Mouse (Mus musculus): ENCODE results near the gene Maml3. TPM values are rescaled to one million over a fixed set of nuclear protein-coding genes. Genes with fewer than 3 reads are reported as not detected.
A peak's percentile ranks its signal among the peaks of the same experiment; 100 is the strongest.

Maml3 gene
- polyA plus RNA-seq, 1 experiment from 2014 or later, result 5.0 TPM

DNA sequence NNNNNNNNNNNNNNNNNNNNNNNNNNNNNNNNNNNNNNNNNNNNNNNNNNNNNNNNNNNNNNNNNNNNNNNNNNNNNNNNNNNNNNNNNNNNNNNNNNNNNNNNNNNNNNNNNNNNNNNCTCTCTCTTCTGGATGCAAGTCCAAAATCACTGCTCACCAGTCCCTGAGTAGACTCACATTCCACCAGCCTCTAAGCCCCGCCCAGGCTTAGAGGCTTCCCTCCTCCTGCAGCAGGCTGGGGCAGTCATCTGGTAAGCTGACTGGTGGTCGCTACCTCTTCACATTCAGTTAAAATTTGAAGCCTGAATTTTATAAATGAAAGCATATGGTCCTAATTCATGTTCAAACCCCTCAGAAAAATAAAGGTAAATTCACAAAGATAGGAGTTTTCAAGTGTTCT, 436.3 kb downstream of the Maml3 start:
- Histone ChIP-seq H3K36me3 (ENCODE audit: control insufficient read depth, insufficient read depth) (no peaks in the 10 kb centered on the region), H3K9ac (replicated peaks; ENCODE audit: low read depth, low read length) (no peak overlapping the region)
- WGBS, result 44% methylated on average over 2 of the region's 2 CpGs

DNA sequence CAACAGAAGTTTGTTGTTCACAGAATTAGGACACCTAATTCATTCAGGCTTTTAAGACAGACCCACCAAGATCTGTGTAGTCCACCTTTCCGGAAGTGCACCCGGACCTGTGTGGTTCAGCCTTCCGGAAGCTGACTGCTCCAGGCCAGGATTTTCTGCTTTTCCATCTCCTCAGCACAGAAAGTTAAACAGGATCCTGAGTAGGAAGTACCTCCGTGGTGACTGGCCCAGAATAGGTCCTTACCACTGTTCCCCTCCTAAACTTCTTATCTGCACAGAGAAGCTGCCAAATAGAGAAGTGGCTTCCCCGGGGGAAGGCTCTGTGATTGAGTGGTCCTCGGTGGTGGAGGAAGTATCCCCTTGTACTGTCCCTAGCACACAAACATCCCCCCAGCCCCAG, 442.3 kb downstream of the Maml3 start:
- H3K4me2 ChIP-seq (ENCODE audit: low read length), result no peak overlapping the region
- H3K4me3 ChIP-seq (replicated peaks; ENCODE audit: low read length), result no peak overlapping the region
- H3K27me3 ChIP-seq (replicated peaks; ENCODE audit: control insufficient read depth, insufficient read depth, low read length), result no peaks in the 10 kb centered on the region
- H3K9me3 ChIP-seq (ENCODE audit: control insufficient read depth, low read length), result no peaks in the 10 kb centered on the region
- H3K36me3 ChIP-seq (ENCODE audit: control insufficient read depth, insufficient read depth), result no peaks in the 10 kb centered on the region
- WGBS, result 77% methylated on average over 6 of the region's 6 CpGs
- no peaks in the 10 kb centered on the region for H3K4me1 ChIP-seq (replicated peaks; ENCODE audit: control insufficient read depth, insufficient read depth, low read length)
- H3K27ac ChIP-seq (ENCODE audit: low read length), result no peak overlapping the region
- H3K9ac ChIP-seq (replicated peaks; ENCODE audit: low read depth, low read length), result no peak overlapping the region
- ATAC-seq, result no peak

More for the DNA sequence above, 436.3 kb downstream of the Maml3 start:
- Histone ChIP-seq H3K9me3 (ENCODE audit: control insufficient read depth, low read length) (no peaks in the 10 kb centered on the region), H3K4me1 (replicated peaks; ENCODE audit: control insufficient read depth, insufficient read depth, low read length) (no peaks in the 10 kb centered on the region), H3K27ac (ENCODE audit: low read length) (no peak overlapping the region), H3K4me3 (replicated peaks; ENCODE audit: low read length) (no peak overlapping the region), H3K27me3 (replicated peaks; ENCODE audit: control insufficient read depth, insufficient read depth, low read length) (no peaks in the 10 kb centered on the region), H3K4me2 (ENCODE audit: low read length) (no peak overlapping the region)
- no peak for ATAC-seq

DNA sequence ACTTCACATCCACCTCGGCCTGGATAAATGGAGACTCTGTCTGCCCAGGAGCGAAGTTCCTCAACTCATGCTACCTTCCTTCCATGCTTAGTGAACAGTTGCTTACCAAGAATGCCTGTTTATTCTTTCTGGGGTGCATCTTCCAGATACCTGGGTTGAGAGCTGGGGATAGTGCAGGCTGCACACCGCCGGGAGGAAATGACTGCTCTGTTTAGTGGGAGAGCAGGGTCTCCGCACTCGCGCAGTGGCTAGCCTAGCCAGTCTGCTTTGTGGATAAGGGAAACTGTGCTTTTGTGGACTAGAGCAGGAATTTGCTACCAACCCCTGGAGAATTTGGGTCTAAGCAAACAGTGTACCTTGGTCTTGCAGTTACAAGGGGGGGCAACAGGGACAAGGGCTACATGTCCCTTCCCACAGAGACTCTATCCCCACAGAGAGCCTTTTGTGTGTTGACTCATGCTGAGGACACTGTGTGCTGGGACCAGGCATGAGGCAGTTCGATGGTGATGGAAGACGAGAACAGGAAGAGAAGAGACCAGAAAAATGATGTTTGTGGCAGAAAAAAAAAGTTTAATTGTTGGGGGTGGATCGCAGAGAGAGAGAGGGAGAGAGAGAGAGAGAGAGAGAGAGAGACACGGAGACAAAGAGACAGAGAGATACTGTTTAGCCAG, 442.9 kb downstream of the Maml3 start:
- Histone ChIP-seq H3K36me3 (ENCODE audit: control insufficient read depth, insufficient read depth) (no peaks in the 10 kb centered on the region), H3K4me2 (ENCODE audit: low read length) (no peak overlapping the region), H3K9ac (replicated peaks; ENCODE audit: low read depth, low read length) (no peak overlapping the region), H3K27me3 (replicated peaks; ENCODE audit: control insufficient read depth, insufficient read depth, low read length) (no peaks in the 10 kb centered on the region), H3K27ac (ENCODE audit: low read length) (no peak overlapping the region), H3K9me3 (ENCODE audit: control insufficient read depth, low read length) (no peaks in the 10 kb centered on the region), H3K4me3 (replicated peaks; ENCODE audit: low read length) (no peak overlapping the region), H3K4me1 (replicated peaks; ENCODE audit: control insufficient read depth, insufficient read depth, low read length) (no peaks in the 10 kb centered on the region)
- 83% methylated on average over 11 of the region's 11 CpGs for WGBS
- no peak for ATAC-seq

DNA sequence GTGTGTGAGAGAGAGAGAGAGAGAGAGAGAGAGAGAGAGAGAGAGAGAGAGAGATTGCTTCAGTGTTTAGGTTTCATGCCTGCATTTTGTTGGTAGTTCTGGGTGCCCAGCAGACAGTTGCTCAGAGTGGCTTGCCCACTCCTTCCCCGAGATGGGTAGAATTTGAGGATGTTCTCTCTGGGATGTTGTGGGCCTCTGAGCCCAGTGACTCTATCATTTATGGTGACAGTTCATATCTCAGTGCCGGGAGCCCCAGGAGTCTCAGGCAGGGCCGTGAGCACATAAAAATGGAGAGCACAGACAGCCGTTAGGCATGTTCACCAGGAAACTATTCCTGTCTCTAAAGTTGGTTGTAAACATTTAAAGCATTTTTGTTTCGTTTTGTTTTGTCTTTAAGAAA, 443.5 kb downstream of the Maml3 start:
- Histone ChIP-seq H3K4me2 (ENCODE audit: low read length) (no peak overlapping the region), H3K9ac (replicated peaks; ENCODE audit: low read depth, low read length) (no peak overlapping the region), H3K4me3 (replicated peaks; ENCODE audit: low read length) (no peak overlapping the region), H3K27ac (ENCODE audit: low read length) (no peak overlapping the region), H3K4me1 (replicated peaks; ENCODE audit: control insufficient read depth, insufficient read depth, low read length) (no peaks in the 10 kb centered on the region), H3K27me3 (replicated peaks; ENCODE audit: control insufficient read depth, insufficient read depth, low read length) (no peaks in the 10 kb centered on the region), H3K36me3 (ENCODE audit: control insufficient read depth, insufficient read depth) (no peaks in the 10 kb centered on the region), H3K9me3 (ENCODE audit: control insufficient read depth, low read length) (no peaks in the 10 kb centered on the region)
- 78% methylated on average over 5 of the region's 5 CpGs for WGBS
- ATAC-seq, result no peak

DNA sequence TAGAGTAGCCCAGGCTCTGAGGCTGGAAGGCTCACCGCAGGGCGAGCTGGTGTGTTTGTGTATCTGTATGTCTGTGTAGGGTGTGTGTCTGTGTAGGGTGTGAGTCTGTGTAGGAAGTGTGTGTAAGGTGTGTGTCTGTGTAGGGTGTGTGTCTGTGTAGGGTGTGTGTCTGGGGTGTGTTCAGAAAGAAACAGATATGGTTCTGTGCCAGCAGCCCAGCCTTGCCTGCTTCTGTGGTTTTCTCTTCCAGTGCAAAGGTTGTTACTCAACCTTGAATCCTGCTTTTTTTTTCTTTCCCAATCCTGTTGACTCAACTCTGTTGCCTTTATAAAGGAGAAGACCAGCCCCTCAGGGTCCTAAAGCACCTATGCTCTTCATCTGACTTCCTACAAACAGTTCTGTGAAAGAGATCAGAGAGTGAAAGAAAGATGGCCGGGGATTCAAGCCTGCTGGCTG, 444.0 kb downstream of the Maml3 start:
- H3K4me2 ChIP-seq (ENCODE audit: low read length), result no peak overlapping the region
- no peak overlapping the region for H3K9ac ChIP-seq (replicated peaks; ENCODE audit: low read depth, low read length)
- 74% methylated on average over 3 of the region's 3 CpGs for WGBS
- H3K9me3 ChIP-seq (ENCODE audit: control insufficient read depth, low read length), result no peaks in the 10 kb centered on the region
- H3K4me1 ChIP-seq (replicated peaks; ENCODE audit: control insufficient read depth, insufficient read depth, low read length), result no peaks in the 10 kb centered on the region
- no peak overlapping the region for H3K4me3 ChIP-seq (replicated peaks; ENCODE audit: low read length)
- no peak overlapping the region for H3K27ac ChIP-seq (ENCODE audit: low read length)
- ATAC-seq, result no peak
- no peaks in the 10 kb centered on the region for H3K27me3 ChIP-seq (replicated peaks; ENCODE audit: control insufficient read depth, insufficient read depth, low read length)
- H3K36me3 ChIP-seq (ENCODE audit: control insufficient read depth, insufficient read depth), result no peaks in the 10 kb centered on the region

DNA sequence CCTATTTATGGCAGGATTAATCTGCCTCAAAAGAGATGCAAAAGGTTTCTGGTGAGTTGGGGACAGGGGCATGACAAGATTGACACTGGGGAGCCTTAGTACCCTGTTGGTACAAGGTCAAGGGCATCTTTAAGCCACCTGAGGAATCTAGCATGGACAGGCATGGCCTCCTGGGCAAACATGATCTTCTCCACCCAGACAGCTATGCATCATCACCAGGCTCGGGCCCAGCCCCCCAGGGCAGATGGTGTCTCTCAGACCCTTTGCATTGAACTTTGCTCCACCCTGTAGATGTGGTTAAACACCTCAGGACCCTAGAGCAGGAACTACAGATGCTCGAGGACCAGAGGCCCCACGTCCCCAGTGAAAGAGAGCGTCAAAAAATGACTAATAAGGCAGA, 444.8 kb downstream of the Maml3 start, which contains the start of gene Mgst2:
Gene Mgst2, plus strand, starts transcription at position 301 of the 400 bp plus-strand sequence.
- 70% methylated on average over 4 of the region's 4 CpGs for WGBS
- H3K4me2 ChIP-seq (ENCODE audit: low read length), result no peak within 1 kb of the TSS
- no peaks in the 10 kb centered on the region for H3K27me3 ChIP-seq (replicated peaks; ENCODE audit: control insufficient read depth, insufficient read depth, low read length)
- no peak within 1 kb of the TSS for H3K4me3 ChIP-seq (replicated peaks; ENCODE audit: low read length)
- no peaks in the 10 kb centered on the region for H3K9me3 ChIP-seq (ENCODE audit: control insufficient read depth, low read length)
- H3K27ac ChIP-seq (ENCODE audit: low read length), result no peak within 1 kb of the TSS
- ATAC-seq, result no peak
- no peaks in the 10 kb centered on the region for H3K4me1 ChIP-seq (replicated peaks; ENCODE audit: control insufficient read depth, insufficient read depth, low read length)
- no peak within 1 kb of the TSS for H3K9ac ChIP-seq (replicated peaks; ENCODE audit: low read depth, low read length)
- no peaks in the 10 kb centered on the region for H3K36me3 ChIP-seq (ENCODE audit: control insufficient read depth, insufficient read depth)

DNA sequence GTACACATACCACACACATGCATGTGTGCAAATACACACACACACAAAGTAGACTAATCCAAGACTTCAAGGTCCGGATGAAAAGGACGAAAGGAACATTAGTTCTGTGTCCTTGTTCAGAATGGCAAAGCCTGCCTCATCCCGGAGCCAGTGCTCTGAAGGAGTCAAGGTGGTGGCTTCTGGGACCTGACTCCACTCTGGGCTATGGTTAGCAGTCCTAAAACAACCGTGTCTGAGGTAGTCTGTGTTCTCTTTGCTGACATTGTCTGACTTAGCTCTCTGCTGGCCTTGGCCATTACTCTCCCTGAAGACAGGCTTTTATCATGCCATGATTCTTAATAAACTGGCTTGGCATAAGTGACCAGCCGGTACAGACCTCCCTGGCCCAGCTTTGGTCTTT, 445.5 kb downstream of the Maml3 start:
- no peak overlapping the region for H3K27ac ChIP-seq (ENCODE audit: low read length)
- H3K36me3 ChIP-seq (ENCODE audit: control insufficient read depth, insufficient read depth), result no peaks in the 10 kb centered on the region
- no peaks in the 10 kb centered on the region for H3K27me3 ChIP-seq (replicated peaks; ENCODE audit: control insufficient read depth, insufficient read depth, low read length)
- 90% methylated on average over 5 of the region's 5 CpGs for WGBS
- H3K4me2 ChIP-seq (ENCODE audit: low read length), result no peak overlapping the region
- H3K9me3 ChIP-seq (ENCODE audit: control insufficient read depth, low read length), result no peaks in the 10 kb centered on the region
- H3K9ac ChIP-seq (replicated peaks; ENCODE audit: low read depth, low read length), result no peak overlapping the region
- no peak for ATAC-seq
- H3K4me3 ChIP-seq (replicated peaks; ENCODE audit: low read length), result no peak overlapping the region
- H3K4me1 ChIP-seq (replicated peaks; ENCODE audit: control insufficient read depth, insufficient read depth, low read length), result no peaks in the 10 kb centered on the region

DNA sequence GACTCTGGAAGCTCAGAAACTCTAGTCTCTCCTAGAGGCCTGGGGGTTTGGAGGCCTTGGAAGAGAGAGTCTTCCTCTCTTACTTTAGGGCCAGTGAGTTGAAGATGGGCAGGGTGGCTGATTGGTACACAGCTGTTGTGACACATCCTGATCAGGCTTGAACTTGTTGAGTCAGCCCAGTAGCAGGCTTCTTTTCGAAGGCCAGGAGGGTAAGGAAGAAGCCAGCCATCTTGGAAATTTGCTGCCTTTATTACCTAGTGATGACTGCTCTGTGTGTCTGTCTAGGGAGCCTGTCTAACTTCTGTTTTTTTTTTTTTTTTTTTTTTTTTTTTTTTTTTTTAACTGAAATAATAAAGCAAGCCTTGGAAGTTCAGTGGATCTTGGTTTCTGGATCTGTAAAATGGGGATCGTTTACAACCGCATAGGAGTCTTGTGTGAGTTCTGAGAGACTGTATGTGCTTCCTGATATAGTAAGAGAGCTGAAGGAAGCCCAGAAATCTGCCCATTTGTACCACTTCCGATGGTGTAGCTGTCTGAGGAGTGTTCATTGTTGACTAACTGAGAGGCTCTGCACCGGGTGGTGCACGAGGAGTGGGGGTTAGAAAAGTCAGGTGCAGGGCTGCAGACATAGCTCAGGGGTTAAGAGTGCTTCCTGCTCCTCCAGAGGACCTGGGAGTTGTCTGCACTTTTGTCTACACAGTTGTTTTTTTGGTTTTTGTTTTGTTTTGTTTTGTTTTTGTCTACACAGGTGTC, 450.4 kb downstream of the Maml3 start:
- Histone ChIP-seq H3K36me3 (ENCODE audit: control insufficient read depth, insufficient read depth) (no peaks in the 10 kb centered on the region), H3K4me2 (ENCODE audit: low read length) (no peak overlapping the region), H3K4me1 (replicated peaks; ENCODE audit: control insufficient read depth, insufficient read depth, low read length) (peaks cover 7% of the 10 kb centered on the region), H3K27me3 (replicated peaks; ENCODE audit: control insufficient read depth, insufficient read depth, low read length) (no peaks in the 10 kb centered on the region), H3K27ac (ENCODE audit: low read length) (no peak overlapping the region), H3K4me3 (replicated peaks; ENCODE audit: low read length) (no peak overlapping the region), H3K9me3 (ENCODE audit: control insufficient read depth, low read length) (no peaks in the 10 kb centered on the region), H3K9ac (replicated peaks; ENCODE audit: low read depth, low read length) (no peak overlapping the region)
- 85% methylated on average over 6 of the region's 6 CpGs for WGBS
- ATAC-seq, result no peak

DNA sequence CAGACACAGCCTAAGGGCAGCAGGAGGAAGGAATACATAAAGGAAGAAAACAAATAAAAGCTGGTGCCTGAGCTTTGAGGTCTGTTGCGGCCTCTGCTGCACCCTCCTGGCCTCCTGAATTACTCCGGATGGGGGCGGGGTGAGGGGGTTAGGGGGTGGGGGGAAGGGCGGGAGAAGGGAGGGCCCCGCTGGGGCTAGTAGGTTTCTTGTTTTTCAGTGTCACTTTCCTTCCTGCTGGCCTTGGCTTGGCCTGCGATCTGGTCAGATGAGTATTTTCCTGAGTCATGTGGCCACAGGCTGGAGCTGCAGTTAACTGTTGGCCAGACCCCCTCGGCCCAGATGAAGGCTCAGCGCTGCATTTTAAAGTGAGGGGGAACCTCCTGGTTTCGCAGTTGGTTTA, 452.2 kb downstream of the Maml3 start:
- H3K4me1 ChIP-seq (replicated peaks; ENCODE audit: control insufficient read depth, insufficient read depth, low read length), result peaks cover 11% of the 10 kb centered on the region
- peak; percentile 29; the same call in 1 of the 2 replicates for ATAC-seq
- H3K36me3 ChIP-seq (ENCODE audit: control insufficient read depth, insufficient read depth), result no peaks in the 10 kb centered on the region
- H3K9me3 ChIP-seq (ENCODE audit: control insufficient read depth, low read length), result no peaks in the 10 kb centered on the region
- H3K4me2 ChIP-seq (ENCODE audit: low read length), result peak overlapping the region; percentile 42
- H3K4me3 ChIP-seq (replicated peaks; ENCODE audit: low read length), result no peak overlapping the region; the same call in 1 of the 2 replicates
- WGBS, result 3% methylated on average over 8 of the region's 9 CpGs
- no peak overlapping the region; the same call in 1 of the 2 replicates for H3K9ac ChIP-seq (replicated peaks; ENCODE audit: low read depth, low read length)
- no peaks in the 10 kb centered on the region for H3K27me3 ChIP-seq (replicated peaks; ENCODE audit: control insufficient read depth, insufficient read depth, low read length)
- H3K27ac ChIP-seq (ENCODE audit: low read length), result no peak overlapping the region
